Mouse (Mus musculus) hindlimb bud, embryonic 11.5 days (tissue): ENCODE data around the gene Ssxb1.
"Not testable (repeated sequence)": the region's sequence is repeated elsewhere in the genome, so short reads cannot be mapped to it uniquely, and the experiment has no call there.

ENCODE experiments used
- DNase-seq: peaks from one replicate; pipeline ENCODE4 v3.0.0-alpha.2; 2012; ENCODE audit warnings: low read depth, low spot score; ENCODE audit errors: extremely low spot score

Ssxb1 gene

GRCm38 (mm10) chrX:8413005-8413404, at the start of gene Ssxb1:
Gene Ssxb1 (plus strand): TSS chrX:8413305.
- DNase-seq, result not testable (repeated sequence)

DNA sequence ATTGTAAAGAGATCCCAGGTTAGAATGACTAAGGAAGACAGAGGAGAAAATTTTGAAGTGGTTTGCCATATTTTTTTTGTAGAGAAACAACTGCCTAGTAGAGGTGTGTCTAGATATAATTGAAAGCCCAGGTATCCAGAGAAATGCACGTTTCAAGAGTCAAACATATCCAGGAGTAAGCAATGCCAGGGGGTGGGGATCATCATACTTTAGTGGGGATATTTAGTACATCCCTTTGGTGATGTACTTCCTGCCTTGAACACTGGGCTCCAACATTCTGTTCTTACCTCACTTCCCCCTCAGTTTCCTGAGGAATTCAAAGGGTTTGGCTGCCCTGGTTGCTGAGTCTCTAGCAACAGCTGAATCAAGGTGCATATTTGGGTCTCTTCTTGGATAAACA, 46.4 kb upstream of the Ssxb1 start, which contains the start of gene Ssxb9:
Gene Ssxb9 (plus strand): TSS at position 301 of the 400 bp plus-strand sequence.
- DNase-seq, result not testable (repeated sequence)

- DNase-seq, result not testable (repeated sequence)
Measured at GRCm38 (mm10) chrX:8461626-8462025, 48.5 kb downstream of the Ssxb1 start, which contains the start of gene Ssxb2. Gene Ssxb2 (minus strand): TSS chrX:8461726.
